Mouse (Mus musculus) intestine, embryonic 14.5 days (tissue): ENCODE measurements at regions not wholly inside any gene's neighbourhood (a gene's known extent, or its start where the extent isn't known, plus 50 kb on each side); places are given as distances from the start of the nearest gene placed in this dataset.

Experiments
- ATAC-seq: fragments of 200-750 bp; cut with Nextera tagmentation; replicated peaks from 2 replicates; pipeline ENCODE4 v1.8.0; 2017; ENCODE audit warnings: low read depth, moderate number of reproducible peaks, moderate TSS enrichment, moderate library complexity; ENCODE audit not compliant: low FRiP score, low TSS enrichment
- DNase-seq: peaks from one replicate; pipeline ENCODE4 v3.0.0-alpha.2; 2018; ENCODE audit warnings: low spot score
- H3K27ac ChIP-seq: fragments of 300-500 bp; sonication (generic); 2 replicates; pipeline ENCODE4 v1.5.1; 2014; ENCODE audit warnings: low read depth, mild to moderate bottlenecking, control low read depth
- H3K27me3 ChIP-seq: fragments of 300-500 bp; sonication (generic); replicated peaks from 2 replicates; pipeline ENCODE4 v1.6.1; 2014; ENCODE audit warnings: low read length, control low read depth; ENCODE audit not compliant: control insufficient read depth, insufficient read depth
- H3K36me3 ChIP-seq: fragments of 300-500 bp; sonication (generic); 2 replicates; pipeline ENCODE4 v1.6.1; 2014; ENCODE audit warnings: low read length, control low read depth; ENCODE audit not compliant: control insufficient read depth, insufficient read depth
- H3K4me1 ChIP-seq: fragments of 300-500 bp; sonication (generic); replicated peaks from 2 replicates; pipeline ENCODE4 v1.6.1; 2014; ENCODE audit warnings: low read length, control low read depth, mixed read lengths; ENCODE audit not compliant: control insufficient read depth, insufficient read depth
- H3K4me2 ChIP-seq: fragments of 300-500 bp; sonication (generic); 2 replicates; pipeline ENCODE4 v1.6.1; 2014; ENCODE audit warnings: low read length
- H3K4me3 ChIP-seq: fragments of 300-500 bp; sonication (generic); 2 replicates; pipeline ENCODE4 v1.5.1; 2014; ENCODE audit warnings: low read depth, low read length, control low read depth, mixed read lengths
- H3K9ac ChIP-seq: fragments of 300-500 bp; sonication (generic); 2 replicates; pipeline ENCODE4 v1.6.1; 2014; ENCODE audit warnings: mild to moderate bottlenecking, low read length
- H3K9me3 ChIP-seq: fragments of 300-500 bp; sonication (generic); 2 replicates; pipeline ENCODE4 v1.6.1; 2016; ENCODE audit warnings: low read length, control low read depth; ENCODE audit not compliant: control insufficient read depth
- WGBS: fragments of 180-500 bp; shearing (Covaris S2); extraction: QIAGEN DNeasy Blood & Tissue Kit; methylation state at CpG from one replicate; pipeline ENCODE4 v1.1.7; 2014; 5-methylcytosine and 5-hydroxymethylcytosine counted together

DNA sequence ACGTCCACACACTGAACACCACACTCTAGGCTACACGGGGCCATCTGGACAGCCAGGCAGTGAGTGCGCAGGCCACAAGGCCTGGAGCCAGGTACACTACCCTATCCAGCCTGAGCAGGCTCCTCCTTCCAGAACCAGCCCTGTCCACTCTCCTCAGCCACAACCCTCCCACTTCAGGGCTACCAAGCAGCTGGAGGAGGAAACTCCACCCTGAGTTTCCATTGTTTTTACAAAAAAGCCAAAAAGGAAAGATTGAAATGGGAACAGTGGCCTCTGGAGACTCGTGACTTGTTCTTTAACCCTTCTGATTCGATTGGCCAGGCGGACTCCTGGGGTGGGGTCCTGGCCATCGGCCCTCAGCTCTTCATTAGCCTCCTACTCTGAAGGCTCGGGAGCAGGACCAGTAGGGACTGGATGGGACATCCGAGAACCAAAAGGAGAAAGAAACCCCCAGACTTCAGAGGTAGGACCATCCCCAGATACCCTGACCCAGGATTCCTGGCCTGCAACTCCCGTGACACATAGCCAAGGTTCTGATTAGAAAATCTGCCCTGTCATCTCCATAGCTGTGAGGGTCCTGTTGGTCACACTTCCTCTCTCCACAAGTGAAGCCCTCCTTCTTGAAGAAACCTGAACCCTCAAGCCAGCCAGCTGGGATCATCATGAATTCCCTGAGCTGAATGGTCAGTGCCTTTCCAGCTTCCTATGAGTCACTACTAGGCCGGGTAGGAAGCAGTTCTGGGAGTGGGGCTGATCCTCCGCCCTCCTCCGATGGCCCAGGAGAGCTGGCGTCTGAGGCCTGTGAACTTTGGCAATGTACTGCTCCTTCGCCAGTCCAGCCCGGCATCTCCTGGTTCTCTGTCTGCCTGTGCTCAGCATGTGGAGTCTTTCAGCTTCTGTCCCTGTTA lies 73.6 kb downstream of the Gm11733 start:
- no peaks in the 10 kb centered on the region for H3K36me3 ChIP-seq
- H3K4me3 ChIP-seq: no peak overlapping the region
- 80% methylated on average over 16 of the region's 16 CpGs for WGBS
- H3K27me3 ChIP-seq: no peaks in the 10 kb centered on the region
- no peak overlapping the region for H3K27ac ChIP-seq
- H3K9me3 ChIP-seq: no peaks in the 10 kb centered on the region
- ATAC-seq: no peak
- no peak for DNase-seq
- H3K9ac ChIP-seq: no peak overlapping the region
- H3K4me2 ChIP-seq: no peak overlapping the region
- H3K4me1 ChIP-seq: no peaks in the 10 kb centered on the region

DNA sequence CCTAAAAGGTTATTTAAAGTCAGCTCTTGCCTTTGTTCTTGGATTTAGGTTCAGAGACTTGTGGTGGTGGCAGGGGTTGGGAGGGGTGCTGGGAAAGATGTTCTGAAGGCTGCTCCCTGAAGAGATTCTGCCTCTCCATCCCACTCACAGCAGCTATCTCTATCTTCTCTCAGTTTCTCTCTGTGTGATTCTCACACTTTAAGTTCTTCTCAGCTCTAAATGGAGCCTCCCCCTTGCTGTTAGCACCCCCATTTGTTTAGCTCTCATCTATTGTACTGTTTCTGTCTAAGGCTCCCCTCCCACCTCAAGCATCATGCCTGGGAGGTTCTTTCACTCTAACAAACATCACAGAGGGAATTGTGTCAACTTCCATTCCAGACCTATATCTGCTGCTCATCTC lies 75.7 kb downstream of the Gm11733 start:
- ATAC-seq (no peak), DNase-seq (no peak)

DNA sequence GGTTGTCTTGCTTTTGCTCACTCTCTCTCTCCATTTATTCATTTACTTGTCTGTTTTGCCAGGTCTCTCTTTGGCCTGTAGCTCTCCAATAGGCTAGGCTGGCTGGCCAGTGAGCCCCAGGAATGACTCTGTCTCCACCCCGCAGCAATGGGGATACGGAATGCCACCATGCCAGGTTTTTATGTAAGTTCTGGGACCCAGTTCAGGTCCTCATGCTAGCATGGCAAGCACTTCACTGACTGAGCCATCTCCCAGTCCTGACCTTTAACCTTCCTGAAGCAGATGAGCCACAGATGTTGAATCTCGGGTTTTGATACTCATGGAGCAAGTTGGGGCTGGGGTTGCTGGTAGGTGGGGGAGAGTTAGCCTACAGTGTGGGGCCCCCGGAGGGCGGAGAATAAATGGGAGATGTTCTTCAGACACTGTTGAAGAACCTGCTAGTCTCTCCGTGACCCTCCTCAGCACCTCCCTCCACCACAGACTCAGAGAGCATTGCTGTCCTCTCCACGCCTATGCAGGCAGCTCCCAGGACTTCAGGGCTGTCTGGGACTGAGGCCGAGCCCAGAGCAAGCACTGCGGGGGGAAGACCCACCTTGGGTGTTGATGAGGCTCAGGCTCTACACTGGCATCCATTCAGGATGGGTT lies 83.9 kb downstream of the Gm11733 start:
- Histone ChIP-seq H3K36me3 (no peaks in the 10 kb centered on the region), H3K27me3 (no peaks in the 10 kb centered on the region), H3K27ac (peak overlapping the region; percentile 64; the same call in 1 of the 2 replicates), H3K9me3 (peaks cover 4% of the 10 kb centered on the region; the same call in 1 of the 2 replicates), H3K4me1 (peaks cover 8% of the 10 kb centered on the region), H3K4me3 (no peak overlapping the region), H3K4me2 (no peak overlapping the region), H3K9ac (no peak overlapping the region)
- no peak for ATAC-seq
- 79% methylated on average over 9 of the region's 9 CpGs for WGBS
- DNase-seq: no peak

More for the DNA sequence above, 75.7 kb downstream of the Gm11733 start:
- H3K27me3 ChIP-seq: no peaks in the 10 kb centered on the region
- no peaks in the 10 kb centered on the region for H3K36me3 ChIP-seq
- peaks cover under 1% of the 10 kb centered on the region; the same call in 1 of the 2 replicates for H3K9me3 ChIP-seq
- H3K4me3 ChIP-seq: no peak overlapping the region
- H3K9ac ChIP-seq: no peak overlapping the region
- no peak overlapping the region for H3K4me2 ChIP-seq
- no peaks in the 10 kb centered on the region for H3K4me1 ChIP-seq
- no peak overlapping the region for H3K27ac ChIP-seq

DNA sequence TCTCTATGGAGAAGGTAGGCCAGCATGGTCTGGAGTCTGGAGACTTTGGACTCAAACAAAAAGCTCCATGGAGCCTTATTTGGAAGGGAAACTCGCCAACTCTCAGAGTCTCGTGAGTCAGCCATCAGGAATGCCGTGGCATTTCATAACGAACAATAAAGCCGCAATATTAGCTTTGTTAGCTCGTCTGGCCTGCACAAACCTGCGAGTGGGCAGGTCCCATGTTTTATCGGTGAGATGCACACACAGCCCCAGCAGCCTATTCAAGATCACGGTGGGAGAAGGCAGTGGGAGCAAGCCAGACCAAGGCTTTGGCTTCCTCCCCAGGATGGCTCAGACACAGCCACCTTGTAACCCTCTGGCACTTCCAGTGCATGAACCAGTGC lies 84.4 kb downstream of the Gm11733 start:
- Histone ChIP-seq H3K4me3 (no peak overlapping the region), H3K9ac (no peak overlapping the region), H3K4me1 (peaks cover 8% of the 10 kb centered on the region), H3K36me3 (no peaks in the 10 kb centered on the region), H3K9me3 (peaks cover 4% of the 10 kb centered on the region; the same call in 1 of the 2 replicates), H3K27me3 (no peaks in the 10 kb centered on the region), H3K4me2 (no peak overlapping the region), H3K27ac (peak overlapping the region; percentile 64; the same call in 1 of the 2 replicates)
- 48% methylated on average over 9 of the region's 9 CpGs for WGBS
- DNase-seq: peak; percentile 62
- peak; percentile 58 for ATAC-seq

DNA sequence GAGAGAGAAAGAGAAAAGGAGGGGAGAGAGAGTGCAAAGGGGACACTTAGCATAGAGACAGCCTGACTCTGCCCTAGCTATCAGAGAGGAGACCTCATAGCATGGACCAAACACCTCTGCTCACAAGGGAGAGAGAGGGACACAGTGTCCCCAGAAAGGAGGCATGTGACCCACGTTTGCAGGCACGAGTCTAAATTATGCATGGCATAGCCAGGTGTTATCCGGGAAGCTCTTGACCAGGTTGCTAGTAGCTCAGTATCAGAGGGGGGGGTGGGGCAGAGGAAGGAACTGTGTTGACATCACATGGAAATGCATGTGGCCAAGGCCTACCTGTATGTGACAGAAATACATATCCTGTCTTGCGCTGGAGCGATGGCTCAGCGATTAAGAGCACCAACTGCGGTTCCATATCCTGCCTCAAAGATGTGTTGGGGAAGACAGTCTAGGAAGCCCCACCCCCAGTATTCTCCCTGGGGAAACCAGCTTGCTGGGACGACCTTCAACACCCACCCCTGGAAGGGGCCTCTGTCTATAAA lies 84.5 kb upstream of the Tnrc6c start:
- no peak overlapping the region for H3K4me3 ChIP-seq
- DNase-seq (no peak), ATAC-seq (no peak)
- peaks cover 8% of the 10 kb centered on the region for H3K4me1 ChIP-seq
- peaks cover 4% of the 10 kb centered on the region; the same call in 1 of the 2 replicates for H3K9me3 ChIP-seq
- no peak overlapping the region for H3K27ac ChIP-seq
- H3K9ac ChIP-seq: no peak overlapping the region
- no peaks in the 10 kb centered on the region for H3K36me3 ChIP-seq
- WGBS: 67% methylated on average over 8 of the region's 8 CpGs
- H3K27me3 ChIP-seq: no peaks in the 10 kb centered on the region
- H3K4me2 ChIP-seq: no peak overlapping the region

DNA sequence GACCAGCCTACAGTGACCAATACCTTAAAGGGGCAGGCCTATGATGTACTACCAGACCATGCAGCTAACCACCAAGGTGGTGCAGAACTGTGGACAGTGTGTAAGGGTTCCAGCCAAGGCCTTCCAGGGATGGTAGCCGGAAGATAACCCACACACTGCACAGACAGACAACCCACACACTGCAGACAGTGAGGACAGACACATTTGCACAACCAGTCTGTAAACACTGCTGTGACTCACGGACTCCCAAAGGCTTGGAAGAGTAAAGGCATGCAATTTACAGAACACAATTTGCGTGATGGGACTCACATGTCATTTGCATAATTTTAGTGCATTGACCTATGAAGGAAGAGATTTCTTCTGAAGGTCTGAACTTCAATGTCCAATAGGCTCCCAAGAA lies 82.2 kb upstream of the Tnrc6c start:
- WGBS: 83% methylated on average over 3 of the region's 3 CpGs
- no peak overlapping the region for H3K4me3 ChIP-seq
- ATAC-seq (no peak), DNase-seq (no peak)
- H3K27ac ChIP-seq: no peak overlapping the region
- H3K9ac ChIP-seq: no peak overlapping the region
- peaks cover 8% of the 10 kb centered on the region for H3K4me1 ChIP-seq
- H3K36me3 ChIP-seq: no peaks in the 10 kb centered on the region
- H3K27me3 ChIP-seq: no peaks in the 10 kb centered on the region
- H3K4me2 ChIP-seq: no peak overlapping the region
- H3K9me3 ChIP-seq: no peaks in the 10 kb centered on the region

DNA sequence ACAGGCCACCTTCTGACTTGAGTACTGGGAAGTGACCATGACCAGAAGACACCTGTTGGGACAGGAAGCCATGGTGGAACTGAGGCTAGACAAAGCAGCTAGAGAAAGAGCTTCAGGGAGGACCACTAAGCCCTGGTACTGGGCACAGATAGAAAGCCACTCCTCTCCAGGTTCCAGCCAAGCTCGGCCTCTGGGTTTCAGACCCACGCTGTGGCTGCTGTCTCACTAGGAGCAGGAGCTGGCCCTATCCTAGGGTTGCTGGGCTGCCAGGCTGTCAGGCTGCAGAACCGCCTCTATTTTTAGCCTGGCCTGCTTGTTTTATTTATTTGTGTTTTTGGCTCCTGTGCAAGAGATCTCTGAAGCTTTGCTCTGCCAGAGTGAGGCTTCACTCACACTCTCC lies 79.4 kb upstream of the Tnrc6c start:
- DNase-seq: no peak

DNA sequence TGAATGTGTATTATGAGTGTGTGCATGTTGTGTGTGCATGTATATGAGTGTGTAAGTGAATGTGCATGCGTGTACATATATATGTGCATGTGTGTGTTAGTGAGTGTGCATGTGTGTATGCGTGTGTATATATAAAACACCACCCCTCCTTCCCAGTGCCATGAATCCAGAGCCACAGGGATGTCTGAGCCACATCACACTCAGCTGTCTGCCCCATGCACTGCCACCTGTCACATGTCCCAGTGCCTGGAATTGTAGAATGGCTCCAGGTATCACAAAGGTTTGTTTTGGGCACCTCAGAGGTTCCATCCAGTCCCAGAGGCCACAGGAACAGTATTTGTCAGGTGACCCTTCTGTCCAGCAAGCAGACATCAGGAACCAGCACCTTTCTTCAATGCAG lies 75.0 kb upstream of the Tnrc6c start:
- Histone ChIP-seq H3K36me3 (no peaks in the 10 kb centered on the region), H3K27me3 (no peaks in the 10 kb centered on the region), H3K9ac (no peak overlapping the region), H3K4me1 (no peaks in the 10 kb centered on the region), H3K4me2 (no peak overlapping the region), H3K9me3 (no peaks in the 10 kb centered on the region), H3K4me3 (no peak overlapping the region), H3K27ac (no peak overlapping the region)
- ATAC-seq (no peak), DNase-seq (no peak)
- 95% methylated on average over 2 of the region's 2 CpGs for WGBS

More for the DNA sequence above, 79.4 kb upstream of the Tnrc6c start:
- no peak overlapping the region for H3K27ac ChIP-seq
- H3K4me2 ChIP-seq: no peak overlapping the region
- H3K36me3 ChIP-seq: no peaks in the 10 kb centered on the region
- H3K27me3 ChIP-seq: no peaks in the 10 kb centered on the region
- H3K4me1 ChIP-seq: no peaks in the 10 kb centered on the region
- 71% methylated on average over 3 of the region's 3 CpGs for WGBS
- no peak overlapping the region for H3K9ac ChIP-seq
- no peak overlapping the region for H3K4me3 ChIP-seq
- no peak for ATAC-seq
- H3K9me3 ChIP-seq: no peaks in the 10 kb centered on the region
